Mouse (Mus musculus) cortical plate, adult 2 months (tissue): ENCODE measurements around the gene Klhl36.

Source experiments
- CTCF ChIP-seq: fragments of 200-500 bp; IDR thresholded peaks from 2 replicates; pipeline ENCODE4 v1.5.1; 2011; ENCODE audit warnings: mild to moderate bottlenecking, control low read depth, low read length; ENCODE audit not compliant: insufficient read depth; ENCODE audit errors: extremely low read depth
- POLR2A ChIP-seq: fragments of 200-500 bp; IDR thresholded peaks from 2 replicates; pipeline ENCODE4 v1.6.1; 2011; ENCODE audit warnings: mild to moderate bottlenecking, low read length, control low read depth; ENCODE audit not compliant: insufficient read depth; ENCODE audit errors: extremely low read depth

DNA sequence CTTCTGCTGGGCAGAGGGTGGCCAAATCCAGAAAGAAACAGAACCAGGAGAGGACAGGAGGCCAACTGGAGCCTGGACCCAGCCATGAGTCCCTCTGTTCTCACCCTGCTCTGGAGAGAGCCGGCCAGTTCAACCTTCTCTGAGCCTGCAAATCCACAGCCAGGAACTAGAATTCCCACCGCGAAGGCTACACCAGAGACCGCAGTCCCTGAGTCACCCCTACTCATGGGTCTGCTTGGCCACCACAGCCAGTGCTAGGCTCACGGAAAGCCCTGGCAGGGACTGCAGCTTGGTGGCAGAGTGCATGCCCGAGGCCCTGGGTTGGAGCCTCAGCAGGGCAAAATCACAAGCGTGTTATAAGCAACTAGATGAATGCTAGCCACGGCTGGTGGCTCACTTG is 42.1 kb upstream of the Klhl36 start:
- TF ChIP-seq CTCF (no peak), POLR2A (no peak)
